Mouse (Mus musculus) gastrocnemius, postnatal 14 days (tissue): Measurements from ENCODE around the gene Trmt112. TPM values are rescaled to one million over a fixed set of nuclear protein-coding genes. Genes with fewer than 3 reads are reported as not detected.
A peak's percentile ranks its signal among the peaks of the same experiment; 100 is the strongest.
"Not testable (repeated sequence)": the region's sequence is repeated elsewhere in the genome, so short reads cannot be mapped to it uniquely, and the experiment has no call there.

Source experiments
- DNase-seq: peaks from one replicate; pipeline ENCODE4 v3.0.0; 2021; ENCODE audit warnings: mixed read lengths
- intact Hi-C: fragments of 180-260 bp; cut with DNase I; formaldehyde crosslinking; loops from one replicate; pipeline ENCODE4 v1.15.1; 2025; ENCODE audit warnings: low total_unique reads
- total RNA-seq, 2 experiments: library from RNA; stranded (reverse); gene quantifications; 2 replicates each; pipeline ENCODE4 v1.2.3; 2021

Gene Trmt112
- total RNA-seq, 2 experiments from 2014 or later: 34.6 to 38.9 TPM

GRCm38 (mm10) chr19:6907094-6907493, 2.4 kb upstream of the Trmt112 start:
- intact Hi-C loops: no loop called here
- no peak for DNase-seq

- intact Hi-C loops: no loop called here
- no peak for DNase-seq
These were observed 1.5 kb upstream of the Trmt112 start for GRCm38 (mm10) chr19:6907811-6908540.

GRCm38 (mm10) chr19:6909021-6909420, 477 bp upstream of the Trmt112 start:
- no peak for DNase-seq
- intact Hi-C loops: no loop called here

GRCm38 (mm10) chr19:6910306-6910705, 808 bp downstream of the Trmt112 start:
- DNase-seq, intact Hi-C loops: not testable (repeated sequence)

- no peak for DNase-seq
- intact Hi-C loops: no loop called here
These were observed 1.9 kb downstream of the Trmt112 start for GRCm38 (mm10) chr19:6911101-6912074.

- no peak for DNase-seq
- intact Hi-C loops: no loop called here
These were observed 2.9 kb downstream of the Trmt112 start for GRCm38 (mm10) chr19:6912205-6912970.

- intact Hi-C loops: no loop called here
These were observed 3.5 kb downstream of the Trmt112 start for GRCm38 (mm10) chr19:6913036-6913435.

GRCm38 (mm10) chr19:6913991-6914390, 4.5 kb downstream of the Trmt112 start:
- intact Hi-C loops: no loop called here
- peak; percentile 68 for DNase-seq

More at GRCm38 (mm10) chr19:6913036-6913435, 3.5 kb downstream of the Trmt112 start:
- DNase-seq: no peak

- DNase-seq: no peak
- intact Hi-C loops: no loop called here
These were observed 5.0 kb downstream of the Trmt112 start for GRCm38 (mm10) chr19:6914540-6914939.

GRCm38 (mm10) chr19:6915276-6915675, 5.8 kb downstream of the Trmt112 start:
- intact Hi-C loops: no loop called here
- DNase-seq: no peak

- no peak for DNase-seq
- intact Hi-C loops: no loop called here
These were observed 7.0 kb downstream of the Trmt112 start for GRCm38 (mm10) chr19:6916496-6916895.

- DNase-seq: no peak
- intact Hi-C loops: no loop called here
These were observed 8.8 kb downstream of the Trmt112 start for GRCm38 (mm10) chr19:6918321-6918720.

- intact Hi-C loops: no loop called here
- DNase-seq: no peak
These were observed 9.9 kb downstream of the Trmt112 start for GRCm38 (mm10) chr19:6919431-6919830.

GRCm38 (mm10) chr19:6919876-6920740, 10.6 kb downstream of the Trmt112 start:
- intact Hi-C loops: no loop called here
- DNase-seq: peak; percentile 47

- intact Hi-C loops: no loop called here
- peak; percentile 57 for DNase-seq
These were observed 11.5 kb downstream of the Trmt112 start for GRCm38 (mm10) chr19:6920741-6921636.

GRCm38 (mm10) chr19:6921647-6922567, 12.4 kb downstream of the Trmt112 start, which contains the start of gene Esrra:
Gene Esrra (minus strand): TSS chr19:6921813.
- DNase-seq: peak; percentile 100
- intact Hi-C loops: no loop called here
